Mouse (Mus musculus) neural tube, embryonic 10.5 days (tissue): ENCODE measurements at regions not wholly inside any gene's neighbourhood (a gene's known extent, or its start where the extent isn't known, plus 50 kb on each side); places are given as distances from the start of the nearest gene placed in this dataset.
"Not testable (repeated sequence)": the region's sequence is repeated elsewhere in the genome, so short reads cannot be mapped to it uniquely, and the experiment has no call there.

Experiments used
- DNase-seq: peaks from one replicate; pipeline ENCODE4 v3.0.0-alpha.2; 2017; ENCODE audit warnings: low spot score; ENCODE audit errors: extremely low spot score

GRCm38 (mm10) chr7:73021786-73022185 lies 353.5 kb upstream of the Rgma start:
- no peak for DNase-seq

DNA sequence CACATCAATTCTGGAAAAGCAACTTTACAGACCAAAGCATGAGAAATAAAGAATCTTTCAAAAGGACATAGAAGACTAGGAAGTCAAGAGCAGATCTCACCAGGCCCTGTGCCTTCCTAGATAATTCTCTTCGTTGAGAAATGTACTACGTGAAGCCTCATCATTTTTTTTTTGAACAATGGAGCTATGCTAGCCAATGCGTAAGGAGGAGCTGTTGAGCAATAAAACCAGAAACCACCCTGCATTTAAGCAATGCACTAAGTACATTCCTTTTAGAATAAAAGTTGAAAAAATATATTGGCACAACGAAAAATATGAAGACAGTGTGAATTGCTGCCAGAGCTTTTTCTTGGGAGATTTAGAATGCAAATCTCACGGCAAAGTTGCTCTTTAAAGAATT lies 349.7 kb upstream of the Rgma start:
- DNase-seq: no peak

DNA sequence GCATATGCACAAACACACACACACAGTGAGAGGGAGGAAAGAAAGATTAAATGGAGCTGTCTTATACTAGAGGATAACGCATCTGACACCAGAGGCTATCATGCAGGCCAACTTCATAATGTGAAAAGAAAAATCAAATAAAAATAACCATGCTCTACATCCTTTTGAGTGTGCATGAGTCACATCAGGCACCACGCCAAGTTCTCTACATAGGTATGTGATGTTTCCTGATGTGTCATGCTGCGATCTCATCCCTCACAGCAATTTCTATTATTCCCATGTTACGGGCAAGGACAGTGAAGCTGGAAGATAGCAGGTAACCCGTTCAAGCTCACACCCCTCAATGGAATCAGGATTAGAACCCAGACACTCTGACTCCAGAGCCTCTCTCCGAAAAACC lies 346.4 kb upstream of the Rgma start:
- no peak for DNase-seq

- DNase-seq: no peak
These were observed 343.9 kb upstream of the Rgma start for GRCm38 (mm10) chr7:73031407-73031806.

GRCm38 (mm10) chr7:73032316-73032980 lies 342.9 kb upstream of the Rgma start:
- DNase-seq: no peak

DNA sequence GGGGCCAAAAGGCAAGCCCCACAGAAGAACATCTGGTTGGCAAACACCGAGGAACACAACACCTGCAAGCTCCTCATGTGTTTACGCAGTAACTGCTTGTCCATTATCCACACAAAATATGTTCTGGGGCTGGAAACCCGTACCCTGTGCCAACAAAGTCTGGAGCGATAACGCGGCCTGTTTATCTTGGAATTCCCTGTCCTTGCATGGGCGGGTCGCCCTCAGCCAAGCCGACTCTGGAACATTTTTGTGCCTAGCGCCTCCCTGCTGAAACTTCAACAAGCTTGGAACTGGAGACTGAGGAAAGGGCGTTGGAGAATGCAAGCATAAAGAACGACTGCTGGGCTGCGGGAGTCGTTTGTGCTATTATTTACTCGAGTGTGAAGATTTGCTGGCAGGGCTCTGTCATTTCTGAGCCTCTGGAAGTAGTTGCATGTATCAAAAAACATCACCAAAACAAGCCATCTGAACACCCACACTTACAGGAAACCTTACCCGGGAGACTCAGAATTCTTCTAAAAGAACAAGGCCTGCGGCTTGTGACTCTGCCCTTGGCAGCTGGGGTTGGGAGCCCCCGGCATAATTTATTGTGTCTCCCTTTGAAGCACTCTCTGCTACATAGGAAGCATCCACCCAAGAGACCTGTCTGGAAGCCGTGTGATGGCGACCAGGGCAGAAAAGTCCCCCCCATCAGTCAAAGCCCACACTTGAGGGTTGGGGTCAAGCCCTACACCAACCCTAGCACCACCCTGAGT lies 338.3 kb upstream of the Rgma start:
- DNase-seq: peak; percentile 32

DNA sequence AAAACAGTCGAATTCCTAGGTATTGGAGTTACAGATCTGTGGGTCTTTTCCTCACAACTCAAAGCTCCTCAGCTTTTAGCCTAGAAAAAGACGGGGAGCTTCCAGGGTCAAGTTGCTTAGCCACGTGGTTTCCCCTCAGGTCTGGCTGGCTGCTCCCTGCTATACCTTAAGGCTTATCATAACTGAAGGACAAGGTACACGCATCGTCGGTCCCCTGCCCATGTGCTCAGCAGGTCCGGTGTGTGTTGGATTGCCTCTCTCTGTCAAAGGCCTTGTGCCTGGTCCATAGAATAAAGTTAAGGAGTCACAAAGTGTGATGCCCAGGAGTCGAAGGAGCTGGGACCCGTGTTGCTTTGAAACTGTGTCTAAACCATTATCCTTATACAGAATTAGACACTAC lies 337.7 kb upstream of the Rgma start:
- DNase-seq: no peak

DNA sequence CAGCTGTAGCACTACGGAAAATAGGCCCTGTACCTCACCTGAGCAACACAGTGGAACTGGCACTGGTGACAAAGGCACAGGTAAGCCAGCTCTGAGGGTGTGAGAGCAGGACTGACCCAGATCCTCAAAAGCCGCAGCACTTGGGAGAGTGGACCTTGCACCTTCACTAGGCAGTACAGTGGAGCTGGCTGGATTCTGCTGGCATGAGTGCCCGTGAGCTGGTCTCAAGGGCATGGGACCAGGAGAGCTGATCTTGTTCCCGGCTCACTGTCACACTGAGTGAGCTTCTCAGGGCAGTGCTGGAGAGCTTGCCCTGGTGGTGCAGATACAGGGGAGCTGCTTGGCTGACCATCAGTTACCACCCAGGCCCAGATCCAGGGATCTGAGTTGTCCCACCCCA lies 335.4 kb upstream of the Rgma start:
- no peak for DNase-seq

DNA sequence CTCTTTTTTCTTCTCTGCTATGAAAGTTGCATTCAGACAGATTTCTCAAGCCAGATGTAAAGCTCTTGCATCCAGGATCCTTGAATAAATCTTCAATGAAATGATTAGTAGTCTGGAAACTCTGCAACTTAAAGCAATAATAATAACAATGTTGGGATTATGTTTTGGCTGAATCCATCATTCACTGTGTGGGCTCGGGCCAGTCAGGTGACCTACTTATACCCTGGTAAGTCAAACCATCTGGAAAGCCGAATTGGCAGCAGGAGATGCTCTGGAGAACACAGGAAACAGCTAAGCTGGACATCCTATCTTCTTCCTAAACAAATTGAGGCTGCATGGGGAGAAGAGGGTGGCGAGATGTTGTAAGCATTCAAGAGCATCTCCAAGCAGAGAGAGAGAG lies 331.0 kb upstream of the Rgma start:
- no peak for DNase-seq

DNA sequence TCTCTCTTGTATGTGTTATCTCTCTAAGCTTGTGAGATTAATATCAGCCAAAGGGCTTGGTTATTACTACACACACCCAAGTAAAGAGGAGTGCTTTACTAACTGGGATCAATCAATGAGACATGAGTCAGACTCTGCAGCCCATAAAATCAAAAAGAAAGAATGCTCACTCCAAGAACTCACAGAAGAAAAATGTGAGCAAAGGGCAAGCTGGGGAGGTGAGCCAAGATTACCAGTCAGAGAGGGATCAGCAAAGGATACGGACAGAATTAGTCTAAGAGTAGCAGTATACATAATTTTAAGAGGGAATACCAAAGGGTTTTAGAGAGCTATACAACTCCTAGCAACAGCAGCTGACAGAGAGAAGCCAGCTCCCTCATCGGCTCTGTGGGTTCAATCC lies 319.4 kb upstream of the Rgma start:
- no peak for DNase-seq

GRCm38 (mm10) chr7:73063556-73063955 lies 311.8 kb upstream of the Rgma start:
- DNase-seq: no peak

GRCm38 (mm10) chr7:73068534-73068933 lies 306.8 kb upstream of the Rgma start:
- no peak for DNase-seq

- no peak for DNase-seq
These were observed 306.0 kb upstream of the Rgma start for GRCm38 (mm10) chr7:73069352-73069751.

DNA sequence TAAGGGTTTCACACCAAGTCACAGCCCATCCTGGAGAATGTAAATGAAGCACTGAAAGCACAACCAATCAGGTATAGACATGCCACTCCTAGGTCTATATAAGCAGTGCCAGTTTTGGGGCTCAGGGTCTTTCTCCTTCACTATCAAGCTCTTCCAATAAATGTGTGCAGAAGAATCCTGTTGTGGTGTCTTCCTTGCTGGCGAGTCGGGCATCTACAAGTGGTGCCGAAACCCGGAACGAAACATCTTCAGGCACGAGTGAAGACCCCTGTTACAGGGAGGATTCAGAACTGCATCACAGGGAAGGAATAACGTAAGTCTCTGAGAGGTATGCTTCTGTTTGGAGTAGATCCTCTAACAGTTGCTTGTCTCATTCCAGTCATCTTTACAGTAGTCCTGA lies 299.9 kb upstream of the Rgma start:
- not testable (repeated sequence) for DNase-seq

DNA sequence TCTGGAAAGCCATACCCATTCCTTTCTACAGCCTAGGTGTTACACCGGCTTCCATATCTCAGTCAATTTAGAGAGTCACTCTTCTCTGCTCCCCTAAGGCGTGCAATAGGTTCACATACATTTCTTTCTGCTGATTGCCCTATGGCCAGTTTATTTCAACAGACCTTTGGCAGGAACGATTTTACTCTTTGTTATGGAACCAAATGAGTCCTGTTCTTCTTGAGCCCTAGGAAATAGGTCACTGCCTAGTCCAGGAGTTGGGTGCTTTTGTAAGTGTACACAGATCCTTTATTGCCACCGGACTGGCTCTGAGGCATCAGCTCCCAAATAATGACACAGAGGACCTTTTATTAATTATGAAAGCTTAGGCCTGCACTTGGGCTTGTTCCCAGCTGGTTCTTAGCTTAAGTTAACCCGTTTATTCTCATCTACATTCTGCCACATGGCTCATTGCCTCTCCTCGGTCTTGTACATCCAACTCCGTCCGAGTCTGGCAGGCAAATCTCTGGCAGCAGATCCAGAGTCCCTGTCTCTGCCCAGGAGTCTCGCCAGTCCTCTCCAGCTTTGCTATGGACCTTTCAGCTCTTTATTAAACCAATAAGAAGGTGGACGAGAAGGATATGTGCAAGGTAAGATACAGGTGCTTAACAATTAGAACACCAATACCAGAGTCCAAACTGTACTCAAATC lies 287.7 kb upstream of the Rgma start:
- DNase-seq: no peak

- DNase-seq: no peak
These were observed 287.0 kb upstream of the Rgma start for GRCm38 (mm10) chr7:73088321-73088720.

GRCm38 (mm10) chr7:73091758-73092157 lies 283.6 kb upstream of the Rgma start:
- no peak for DNase-seq

- no peak for DNase-seq
These were observed 281.2 kb upstream of the Rgma start for GRCm38 (mm10) chr7:73094059-73094458.

DNA sequence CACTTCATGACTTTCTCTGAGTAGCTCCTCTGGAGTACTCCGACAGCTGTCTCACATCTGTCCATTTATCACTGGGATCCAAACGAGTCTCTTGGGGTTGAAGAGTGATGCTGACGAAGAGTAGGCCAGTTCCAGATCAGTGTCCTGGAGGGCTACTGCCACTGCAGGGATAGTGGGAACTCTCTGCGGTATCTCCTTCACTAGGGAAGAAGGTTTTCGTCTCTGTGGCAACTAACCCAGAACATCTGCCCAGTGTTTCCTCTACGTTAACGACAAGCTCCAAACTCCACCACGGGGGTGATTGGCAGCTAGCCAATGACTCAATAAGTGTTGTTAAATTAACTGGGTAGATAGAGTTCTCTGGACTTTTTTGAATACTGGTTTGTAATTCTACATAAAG lies 256.4 kb upstream of the Rgma start:
- DNase-seq: no peak

GRCm38 (mm10) chr7:73120276-73120675 lies 255.0 kb upstream of the Rgma start:
- no peak for DNase-seq

- DNase-seq: no peak
These were observed 250.3 kb upstream of the Rgma start for GRCm38 (mm10) chr7:73124976-73125375.

- no peak for DNase-seq
These were observed 249.4 kb upstream of the Rgma start for GRCm38 (mm10) chr7:73125864-73126263.

GRCm38 (mm10) chr7:73135786-73136185 lies 239.5 kb upstream of the Rgma start:
- DNase-seq: no peak
